ENCODE assay signal across 26 mouse cellular contexts in the genomic region with DNA sequence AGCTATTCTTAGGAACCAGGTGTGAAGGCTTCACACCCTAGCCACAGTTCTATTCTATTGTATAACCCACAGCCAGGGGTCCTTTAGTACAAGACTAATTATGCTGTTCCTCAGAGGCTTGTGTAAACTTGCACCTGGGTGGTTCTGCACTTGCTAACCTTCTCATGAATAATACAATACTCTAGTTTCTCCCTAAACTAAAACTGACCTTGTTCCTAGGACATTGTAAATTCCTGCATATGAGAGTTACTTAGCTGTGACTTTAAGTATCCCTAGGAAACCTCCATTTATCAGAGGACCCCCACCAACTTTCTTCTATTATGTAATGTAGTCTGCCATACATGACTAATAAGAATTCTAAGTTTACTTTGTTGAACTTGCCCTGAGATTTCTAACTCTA.
"Had no signal": no experiment of that assay in that cellular context is flagged by ENCODE, and none has a peak within 500 bp of the region (broad histone marks: within the 10 kb centered on the region; RNA-seq: fewer than 3 reads in every experiment).

No protein-coding gene starts in this region.

- H3K27ac ChIP-seq: embryonic facial prominence, embryonic 10.5 days; embryonic facial prominence, embryonic 12.5 days; embryonic facial prominence, embryonic 13.5 days; embryonic facial prominence, embryonic 15.5 days; forebrain, embryonic 10.5 days; forebrain, embryonic 12.5 days; forebrain, embryonic 13.5 days; forebrain, embryonic 15.5 days; gastrocnemius, adult 2 months; heart, adult 2 months; heart, embryonic 10.5 days had no signal

- H3K36me3 ChIP-seq: embryonic facial prominence, embryonic 10.5 days; embryonic facial prominence, embryonic 12.5 days; embryonic facial prominence, embryonic 13.5 days; embryonic facial prominence, embryonic 15.5 days; forebrain, embryonic 10.5 days; forebrain, embryonic 12.5 days; forebrain, embryonic 15.5 days; heart, embryonic 10.5 days had no signal

- H3K4me3 ChIP-seq: embryonic facial prominence, embryonic 10.5 days; embryonic facial prominence, embryonic 12.5 days; embryonic facial prominence, embryonic 13.5 days; embryonic facial prominence, embryonic 15.5 days; erythroblast, embryonic 14.5 days; forebrain, embryonic 10.5 days; forebrain, embryonic 12.5 days; forebrain, embryonic 13.5 days; forebrain, embryonic 15.5 days; gastrocnemius, adult 2 months; heart, adult 2 months; heart, embryonic 10.5 days had no signal

- H3K4me2 ChIP-seq: embryonic facial prominence, embryonic 12.5 days; embryonic facial prominence, embryonic 13.5 days; embryonic facial prominence, embryonic 15.5 days; forebrain, embryonic 12.5 days; forebrain, embryonic 13.5 days; forebrain, embryonic 15.5 days had no signal

- H3K9me3 ChIP-seq: embryonic facial prominence, embryonic 12.5 days; embryonic facial prominence, embryonic 13.5 days; embryonic facial prominence, embryonic 15.5 days; forebrain, embryonic 12.5 days; forebrain, embryonic 13.5 days; forebrain, embryonic 15.5 days; heart, embryonic 10.5 days had no signal

- H3K27me3 ChIP-seq: embryonic facial prominence, embryonic 12.5 days; embryonic facial prominence, embryonic 13.5 days; embryonic facial prominence, embryonic 15.5 days; forebrain, embryonic 12.5 days; forebrain, embryonic 13.5 days; forebrain, embryonic 15.5 days had no signal

- ATAC-seq: forebrain, embryonic 13.5 days; forebrain, embryonic 14.5 days; forebrain, embryonic 15.5 days; forebrain, embryonic 16.5 days had no signal

- H3K9ac ChIP-seq: embryonic facial prominence, embryonic 12.5 days; embryonic facial prominence, embryonic 13.5 days; embryonic facial prominence, embryonic 15.5 days; forebrain, embryonic 12.5 days; forebrain, embryonic 13.5 days; forebrain, embryonic 15.5 days had no signal

- H3K4me1 ChIP-seq: embryonic facial prominence, embryonic 10.5 days; embryonic facial prominence, embryonic 12.5 days; embryonic facial prominence, embryonic 13.5 days; embryonic facial prominence, embryonic 15.5 days; forebrain, embryonic 10.5 days; forebrain, embryonic 12.5 days; forebrain, embryonic 13.5 days; forebrain, embryonic 15.5 days; heart, embryonic 10.5 days had no signal

- DNase-seq: cerebellum, adult 9-11 months; cerebellum, postnatal 10 days; cerebellum, postnatal 14 days; cerebellum, postnatal 25 days; cerebellum, postnatal 36 days; embryo, embryonic 11 days; gastrocnemius, adult 2 months; gastrocnemius, postnatal 10 days; gastrocnemius, postnatal 14 days; gastrocnemius, postnatal 25 days; gastrocnemius, postnatal 36 days; heart, adult 11 months; heart, adult 18-20 months; heart, adult 2 months had no signal
